In genomic region chr1:37299540-37300491, GRCm38 (mm10) we compare ENCODE assay signal across 8 mouse cellular contexts. TPM values are rescaled to one million over a fixed set of nuclear protein-coding genes. Genes with fewer than 3 reads are reported as not detected.
DNase-seq lines count a peak whose midpoint lies in the region; ATAC-seq and TF ChIP-seq lines count a peak whose summit lies in the region.

Gene Inpp4a (plus strand): TSS chr1:37299865.

- peak within 1 kb of the TSS; percentile 20; the same call in 1 of the 2 replicates for H3K27ac ChIP-seq in MEL (ENCODE audit: control insufficient read depth, low read depth, low read length)
- H3K27ac ChIP-seq in cerebellum, adult 2 months (ENCODE audit: insufficient read depth, low read length), result peak within 1 kb of the TSS; percentile 58
- H3K27ac ChIP-seq in forebrain, postnatal 0 days (ENCODE audit: low read depth, low read length), result peak within 1 kb of the TSS; percentile 62
- peak within 1 kb of the TSS; percentile 63 for H3K27ac ChIP-seq in lung, embryonic 15.5 days

- peak in 1 of 2 experiments; percentile 15; a peak in 2 of 4 replicates for TF ChIP-seq EP300 in MEL (IDR thresholded peaks at IDR 0.05; ENCODE audit: low read depth in 1 of 2, low read length in 2 of 2)

- no peaks in the 10 kb centered on the region for H3K9me3 ChIP-seq in MEL (replicated peaks; ENCODE audit: insufficient read depth, low read length)
- H3K9me3 ChIP-seq in forebrain, postnatal 0 days (ENCODE audit: low read length), result no peaks in the 10 kb centered on the region
- no peaks in the 10 kb centered on the region for H3K9me3 ChIP-seq in lung, embryonic 15.5 days

- TF ChIP-seq CTCF in MEL (IDR thresholded peaks at IDR 0.05 in 2 of 3, conservative IDR thresholded peaks at IDR 0.05 in 1 of 3; ENCODE audit: control insufficient read depth in 1 of 3, insufficient read depth in 1 of 3, low read depth in 2 of 3, low read length in 3 of 3, poor library complexity in 1 of 3, severe bottlenecking in 1 of 3), result no peak
- TF ChIP-seq CTCF in cerebellum, adult 2 months (IDR thresholded peaks at IDR 0.05; ENCODE audit: borderline replicate concordance, insufficient read depth, low read depth, low read length), result no peak
- no peak for TF ChIP-seq CTCF in forebrain, postnatal 0 days (IDR thresholded peaks at IDR 0.05; ENCODE audit: low read depth)

- peak within 1 kb of the TSS; percentile 66 for H3K4me2 ChIP-seq in forebrain, postnatal 0 days (ENCODE audit: low read depth)
- peak within 1 kb of the TSS; percentile 87 for H3K4me2 ChIP-seq in lung, embryonic 15.5 days

- under 1% methylated on average over 77 of the region's 77 CpGs for WGBS in cerebellum, adult 2 months
- WGBS in forebrain, postnatal 0 days, result 3% methylated on average over 76 of the region's 77 CpGs
- WGBS in lung, embryonic 15.5 days, result under 1% methylated on average over 77 of the region's 77 CpGs

- peak; percentile 93 for ATAC-seq in forebrain, postnatal 0 days
- peak; percentile 87 for ATAC-seq in lung, embryonic 15.5 days (ENCODE audit: borderline replicate concordance, extremely low read depth, low FRiP score, low TSS enrichment)

- H3K4me3 ChIP-seq in MEL (ENCODE audit: control insufficient read depth in 1 of 2, insufficient read depth in 1 of 2, low read depth in 2 of 2, low read length in 2 of 2), result peak within 1 kb of the TSS; percentile 87 to 98
- H3K4me3 ChIP-seq in cerebellum, adult 2 months (replicated peaks; ENCODE audit: insufficient read depth, low read depth, low read length), result peak within 1 kb of the TSS; percentile 72
- peak within 1 kb of the TSS; percentile 63 for H3K4me3 ChIP-seq in forebrain, postnatal 0 days (ENCODE audit: low read depth, low read length)
- peak within 1 kb of the TSS; percentile 88 for H3K4me3 ChIP-seq in lung, embryonic 15.5 days

- H3K79me2 ChIP-seq in MEL (ENCODE audit: control insufficient read depth, insufficient read depth, low read length, poor library complexity), result no peaks in the 10 kb centered on the region; the same call in 1 of the 2 replicates

- no peak for TF ChIP-seq RAD21 in MEL (IDR thresholded peaks at IDR 0.05; ENCODE audit: low read depth, low read length)

- peaks cover 0 to 6% of the 10 kb centered on the region in 2 experiments; a peak in 1 of 4 replicates for H3K4me1 ChIP-seq in MEL (ENCODE audit: control insufficient read depth in 1 of 2, insufficient read depth in 2 of 2, low read length in 2 of 2)
- H3K4me1 ChIP-seq in cerebellum, adult 2 months (ENCODE audit: control insufficient read depth, insufficient read depth, low read length), result no peaks in the 10 kb centered on the region
- H3K4me1 ChIP-seq in forebrain, postnatal 0 days (ENCODE audit: insufficient read depth), result peaks cover 7% of the 10 kb centered on the region; the same call in 1 of the 2 replicates
- H3K4me1 ChIP-seq in lung, embryonic 15.5 days, result peaks cover 11% of the 10 kb centered on the region

- peak within 1 kb of the TSS; percentile 78 for H3K9ac ChIP-seq in MEL (ENCODE audit: control insufficient read depth, low read depth, low read length, poor library complexity, severe bottlenecking)
- H3K9ac ChIP-seq in forebrain, postnatal 0 days, result peak within 1 kb of the TSS; percentile 80
- H3K9ac ChIP-seq in lung, embryonic 15.5 days, result peak within 1 kb of the TSS; percentile 74

- no peaks in the 10 kb centered on the region for H3K27me3 ChIP-seq in MEL (ENCODE audit: control insufficient read depth in 1 of 2, insufficient read depth in 2 of 2, low read length in 2 of 2)
- no peaks in the 10 kb centered on the region for H3K27me3 ChIP-seq in cerebellum, adult 2 months (ENCODE audit: control insufficient read depth, insufficient read depth, low read length)
- no peaks in the 10 kb centered on the region for H3K27me3 ChIP-seq in forebrain, postnatal 0 days (ENCODE audit: insufficient read depth, low read length)
- no peaks in the 10 kb centered on the region for H3K27me3 ChIP-seq in lung, embryonic 15.5 days

- peaks cover 0 to 13% of the 10 kb centered on the region in 2 experiments; a peak in 2 of 4 replicates for H3K36me3 ChIP-seq in MEL (ENCODE audit: control insufficient read depth in 1 of 2, insufficient read depth in 2 of 2, low read length in 2 of 2)
- no peaks in the 10 kb centered on the region for H3K36me3 ChIP-seq in forebrain, postnatal 0 days (ENCODE audit: insufficient read depth)
- no peaks in the 10 kb centered on the region for H3K36me3 ChIP-seq in lung, embryonic 15.5 days

- peak; percentile 36 to 54; a peak in 2 of 4 replicates for TF ChIP-seq POLR2A in MEL (IDR thresholded peaks at IDR 0.05; ENCODE audit: control insufficient read depth in 1 of 2, insufficient read depth in 1 of 2, low read depth in 1 of 2, low read length in 2 of 2, poor library complexity in 1 of 2)
- peak; percentile 67 for TF ChIP-seq POLR2A in cerebellum, adult 2 months (IDR thresholded peaks at IDR 0.05; ENCODE audit: borderline replicate concordance, insufficient read depth, low read length)

- DNase-seq in MEL (ENCODE audit: low read depth, low spot score), result peak; percentile 90
- peak; percentile 93 to 95 for DNase-seq in cerebellum, adult 2 months
- DNase-seq in forebrain, postnatal 0 days, result peak; percentile 96
- peak; percentile 97 for DNase-seq in heart, postnatal 4 days
- DNase-seq in layer of hippocampus, adult 8-10 months (ENCODE audit: low spot score in 2 of 2), result peak; percentile 85 to 86
- DNase-seq in ovary, adult 18-20 months (ENCODE audit: low spot score), result peak; percentile 84
- peak; percentile 95 for DNase-seq in thymus, postnatal 0 days (ENCODE audit: low spot score)

TF ChIP-seq in MEL, 35 proteins besides CTCF, POLR2A, EP300 and RAD21:
- TF ChIP-seq TBP (IDR thresholded peaks at IDR 0.05; ENCODE audit: low read depth, low read length) (no peak), ELF1 (IDR thresholded peaks at IDR 0.05; ENCODE audit: low read depth, low read length) (0 out of 2 replicates have a peak, but pooled peaks have one; percentile 34), GATA1 (IDR thresholded peaks at IDR 0.05; ENCODE audit: low read depth, low read length) (peak; percentile 66), KAT2A (conservative IDR thresholded peaks at IDR 0.05; ENCODE audit: low read depth, low read length) (no peak), UBTF (IDR thresholded peaks at IDR 0.05; ENCODE audit: borderline replicate concordance, insufficient read depth, low read depth, low read length) (no peak), TAL1 (IDR thresholded peaks at IDR 0.05; ENCODE audit: low read length) (no peak), SIN3A (IDR thresholded peaks at IDR 0.05; ENCODE audit: low read length) (peak; percentile 37), MXI1 (IDR thresholded peaks at IDR 0.05; ENCODE audit: low read depth, low read length) (peak; percentile 29; the same call in 1 of the 2 replicates), CHD1 (IDR thresholded peaks at IDR 0.05; ENCODE audit: low read depth, low read length) (no peak), NELFE (IDR thresholded peaks at IDR 0.05; ENCODE audit: low read depth, low read length) (0 out of 2 replicates have a peak, but pooled peaks have one; percentile 32), MAX (IDR thresholded peaks at IDR 0.05; ENCODE audit: low read length) (0 out of 2 replicates have a peak, but pooled peaks have one; percentile 33), NRF1 (IDR thresholded peaks at IDR 0.05; ENCODE audit: insufficient read depth, low read depth, low read length, poor library complexity, severe bottlenecking) (peak; percentile 84), MYC (IDR thresholded peaks at IDR 0.05; ENCODE audit: low read depth, low read length) (no peak), CHD2 (IDR thresholded peaks at IDR 0.05; ENCODE audit: low read length) (0 out of 2 replicates have a peak, but pooled peaks have one; percentile 25), HCFC1 (IDR thresholded peaks at IDR 0.05; ENCODE audit: low read depth, low read length) (0 out of 2 replicates have a peak, but pooled peaks have one; percentile 56)

RNA-seq across cellular contexts. Expression of gene Inpp4a, which starts in this region (rescaled TPM):
- 1.6 and 2.4 TPM in 2 replicates for total RNA-seq in MEL (2012; rRNA removed)
- 1 to 10 TPM in 1 of 2 experiments, not detected in 1; 5.0 TPM for polyA plus RNA-seq in MEL (2012; ENCODE audit: insufficient read depth in 1 of 2, insufficient read length in 2 of 2, low read depth in 1 of 2, low replicate concordance in 2 of 2, missing spikeins in 1 of 2)
- 94.2 and 98.5 TPM in 2 replicates for polyA plus RNA-seq in cerebellum, adult 2 months (2012; rRNA removed)
- 34.3 and 41.2 TPM in 2 replicates for total RNA-seq in forebrain, postnatal 0 days (2014; rRNA removed)
- polyA plus RNA-seq in forebrain, postnatal 0 days (2015; fragmentation: Nextera tagmentation; extraction: Ambion mirVana), result 52.0 and 72.1 TPM in 2 replicates
- total RNA-seq in heart, postnatal 4 days (2021), result 10 to 100 TPM; 17.2 to 18.7 TPM
- 100 to 1,000 TPM; 157 to 181 (median 168) TPM for total RNA-seq in layer of hippocampus, adult 8-10 months (2022)
- polyA plus RNA-seq in lung, embryonic 15.5 days (2015; fragmentation: Nextera tagmentation; extraction: Ambion mirVana), result 12.0 and 13.6 TPM in 2 replicates
- polyA plus RNA-seq in thymus, postnatal 0 days (2015; fragmentation: Nextera tagmentation; extraction: Ambion mirVana), result 7.0 and 9.0 TPM in 2 replicates

Comparison
In these comparisons a context has a peak if more than half of its experiments do, and no peak if none do; other contexts are left out.
1. Peak in every context shown above with its lines: DNase-seq, ATAC-seq, H3K4me3 ChIP-seq and H3K27ac ChIP-seq.